Mouse (Mus musculus): ENCODE data around the gene Smyd2. TPM values are rescaled to one million over a fixed set of nuclear protein-coding genes. Genes with fewer than 3 reads are reported as not detected.

Smyd2 gene
- polyA plus RNA-seq, 1 experiment from 2014 or later = 96.4 TPM

DNA sequence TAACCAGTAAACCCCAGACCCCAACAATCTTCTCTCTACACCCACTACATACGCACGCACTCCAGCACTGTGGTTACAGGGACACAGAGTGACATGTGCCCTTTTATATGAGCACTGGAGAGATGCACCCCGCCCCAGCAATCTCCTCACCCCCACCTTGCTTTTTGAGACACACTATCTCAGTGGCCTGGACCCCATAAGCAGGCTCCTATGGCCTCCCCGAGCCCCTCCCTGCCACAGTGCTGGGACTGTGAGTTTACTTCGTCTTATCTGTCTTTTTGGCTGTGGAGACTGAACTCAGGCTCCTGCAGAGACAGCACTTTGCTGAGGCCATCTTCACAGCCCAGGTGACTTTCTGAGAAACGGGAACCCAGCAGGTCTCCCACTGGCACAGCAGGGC is 36.2 kb downstream of the Smyd2 start:
- Histone ChIP-seq H3K4me2 (replicated peaks; ENCODE audit: low read depth, low read length) (no peak overlapping the region), H3K9me3 (ENCODE audit: control insufficient read depth, low read depth, low read length) (no peaks in the 10 kb centered on the region), H3K36me3 (ENCODE audit: control insufficient read depth, insufficient read depth, low read length) (peaks cover 5% of the 10 kb centered on the region; the same call in 1 of the 2 replicates), H3K9ac (replicated peaks; ENCODE audit: low read depth, low read length) (no peak overlapping the region), H3K27ac (ENCODE audit: low read length) (no peak overlapping the region), H3K4me1 (ENCODE audit: control insufficient read depth, insufficient read depth, low read length) (no peaks in the 10 kb centered on the region), H3K27me3 (ENCODE audit: control insufficient read depth, insufficient read depth, low read length) (no peaks in the 10 kb centered on the region), H3K4me3 (ENCODE audit: low read depth, low read length) (no peak overlapping the region)
- ATAC-seq (ENCODE audit: insufficient number of reproducible peaks, insufficient read depth, low FRiP score, low read depth) = no peak
- WGBS = 83% methylated on average over 6 of the region's 6 CpGs

GRCm38 (mm10) chr1:189884951-189885350 is 37.2 kb downstream of the Smyd2 start:
- WGBS = 65% methylated on average over 13 of the region's 13 CpGs

DNA sequence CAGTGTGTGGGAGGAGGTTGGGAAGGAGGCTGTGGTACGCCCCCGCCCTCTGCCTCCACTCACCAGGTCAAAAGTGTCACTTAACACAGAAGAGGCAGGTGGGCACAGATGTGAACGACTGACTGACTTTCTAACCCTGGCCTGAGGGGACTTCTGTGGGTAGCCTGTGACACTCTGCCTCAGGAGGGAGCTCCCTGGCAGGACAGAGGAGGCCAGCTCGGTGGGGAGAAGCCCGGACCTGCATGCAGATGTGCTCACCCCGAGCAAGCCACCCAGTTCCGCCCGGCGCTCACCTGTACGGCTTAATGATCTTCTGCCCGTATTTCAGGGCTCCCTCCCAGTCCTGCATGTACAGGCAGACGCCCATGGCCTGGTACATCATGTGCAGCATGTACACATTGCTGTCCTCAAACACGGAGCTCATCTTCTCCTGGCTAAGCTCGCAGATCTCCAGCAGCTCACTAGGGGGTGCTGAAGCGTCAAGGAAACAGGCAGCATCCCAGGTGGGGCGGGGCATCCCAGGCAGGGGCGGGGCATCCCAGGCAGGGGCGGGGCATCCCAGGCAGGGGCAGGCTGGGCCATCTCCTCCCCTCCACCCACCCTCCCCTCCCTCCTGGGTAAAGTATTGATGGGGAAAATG is 38.5 kb downstream of the Smyd2 start:
- Histone ChIP-seq H3K9ac (replicated peaks; ENCODE audit: low read depth, low read length) (no peak overlapping the region), H3K4me2 (replicated peaks; ENCODE audit: low read depth, low read length) (no peak overlapping the region), H3K9me3 (ENCODE audit: control insufficient read depth, low read depth, low read length) (no peaks in the 10 kb centered on the region), H3K27me3 (ENCODE audit: control insufficient read depth, insufficient read depth, low read length) (no peaks in the 10 kb centered on the region), H3K36me3 (ENCODE audit: control insufficient read depth, insufficient read depth, low read length) (peaks cover 7% of the 10 kb centered on the region; the same call in 1 of the 2 replicates), H3K27ac (ENCODE audit: low read length) (no peak overlapping the region), H3K4me3 (ENCODE audit: low read depth, low read length) (no peak overlapping the region), H3K4me1 (ENCODE audit: control insufficient read depth, insufficient read depth, low read length) (no peaks in the 10 kb centered on the region)
- no peak for ATAC-seq (ENCODE audit: insufficient number of reproducible peaks, insufficient read depth, low FRiP score, low read depth)
- WGBS = 47% methylated on average over 18 of the region's 18 CpGs

More at GRCm38 (mm10) chr1:189884951-189885350, 37.2 kb downstream of the Smyd2 start:
- Histone ChIP-seq H3K27me3 (ENCODE audit: control insufficient read depth, insufficient read depth, low read length) (no peaks in the 10 kb centered on the region), H3K9ac (replicated peaks; ENCODE audit: low read depth, low read length) (no peak overlapping the region), H3K4me2 (replicated peaks; ENCODE audit: low read depth, low read length) (no peak overlapping the region), H3K4me1 (ENCODE audit: control insufficient read depth, insufficient read depth, low read length) (no peaks in the 10 kb centered on the region), H3K27ac (ENCODE audit: low read length) (no peak overlapping the region), H3K4me3 (ENCODE audit: low read depth, low read length) (no peak overlapping the region), H3K36me3 (ENCODE audit: control insufficient read depth, insufficient read depth, low read length) (peaks cover 7% of the 10 kb centered on the region; the same call in 1 of the 2 replicates), H3K9me3 (ENCODE audit: control insufficient read depth, low read depth, low read length) (no peaks in the 10 kb centered on the region)
- ATAC-seq (ENCODE audit: insufficient number of reproducible peaks, insufficient read depth, low FRiP score, low read depth) = no peak

- H3K4me1 ChIP-seq (ENCODE audit: control insufficient read depth, insufficient read depth, low read length) = no peaks in the 10 kb centered on the region
- no peak overlapping the region for H3K4me3 ChIP-seq (ENCODE audit: low read depth, low read length)
- no peaks in the 10 kb centered on the region for H3K27me3 ChIP-seq (ENCODE audit: control insufficient read depth, insufficient read depth, low read length)
- WGBS = 54% methylated on average over 7 of the region's 7 CpGs
- peaks cover 7% of the 10 kb centered on the region; the same call in 1 of the 2 replicates for H3K36me3 ChIP-seq (ENCODE audit: control insufficient read depth, insufficient read depth, low read length)
- H3K9me3 ChIP-seq (ENCODE audit: control insufficient read depth, low read depth, low read length) = no peaks in the 10 kb centered on the region
- H3K9ac ChIP-seq (replicated peaks; ENCODE audit: low read depth, low read length) = no peak overlapping the region
- ATAC-seq (ENCODE audit: insufficient number of reproducible peaks, insufficient read depth, low FRiP score, low read depth) = no peak
- no peak overlapping the region for H3K27ac ChIP-seq (ENCODE audit: low read length)
- no peak overlapping the region for H3K4me2 ChIP-seq (replicated peaks; ENCODE audit: low read depth, low read length)
These were observed 39.3 kb downstream of the Smyd2 start for GRCm38 (mm10) chr1:189882886-189883285.

- Histone ChIP-seq H3K9me3 (ENCODE audit: control insufficient read depth, low read depth, low read length) (no peaks in the 10 kb centered on the region), H3K9ac (replicated peaks; ENCODE audit: low read depth, low read length) (no peak overlapping the region), H3K27ac (ENCODE audit: low read length) (no peak overlapping the region), H3K4me2 (replicated peaks; ENCODE audit: low read depth, low read length) (no peak overlapping the region), H3K4me3 (ENCODE audit: low read depth, low read length) (no peak overlapping the region), H3K4me1 (ENCODE audit: control insufficient read depth, insufficient read depth, low read length) (no peaks in the 10 kb centered on the region), H3K27me3 (ENCODE audit: control insufficient read depth, insufficient read depth, low read length) (no peaks in the 10 kb centered on the region), H3K36me3 (ENCODE audit: control insufficient read depth, insufficient read depth, low read length) (0 out of 2 replicates have a peak, but pooled peaks cover 3% of the 10 kb centered on the region)
- WGBS = 82% methylated on average over 14 of the region's 14 CpGs
- no peak for ATAC-seq (ENCODE audit: insufficient number of reproducible peaks, insufficient read depth, low FRiP score, low read depth)
These were observed 41.4 kb downstream of the Smyd2 start for GRCm38 (mm10) chr1:189880745-189881144.

DNA sequence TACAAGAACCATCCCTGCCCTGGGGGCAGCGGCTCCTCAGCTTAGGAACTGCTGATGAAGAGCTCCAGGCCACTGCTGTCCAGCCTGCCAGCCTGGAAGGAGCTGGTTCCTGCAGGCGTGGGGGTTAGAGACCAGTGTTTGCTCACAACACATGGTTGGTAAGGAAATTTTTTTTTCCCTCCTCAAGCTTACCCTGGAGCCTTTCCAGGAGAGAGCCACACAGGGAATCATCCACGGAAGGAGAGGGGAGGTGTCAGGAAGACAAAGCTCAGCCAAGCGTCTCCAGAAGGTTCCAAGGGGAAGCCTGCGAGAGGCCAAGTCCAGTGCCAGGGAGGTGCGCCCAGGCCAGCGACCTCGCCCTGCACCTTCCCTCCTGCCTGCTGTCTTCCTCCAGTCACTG is 42.2 kb downstream of the Smyd2 start:
- no peak overlapping the region for H3K9ac ChIP-seq (replicated peaks; ENCODE audit: low read depth, low read length)
- no peak overlapping the region for H3K27ac ChIP-seq (ENCODE audit: low read length)

DNA sequence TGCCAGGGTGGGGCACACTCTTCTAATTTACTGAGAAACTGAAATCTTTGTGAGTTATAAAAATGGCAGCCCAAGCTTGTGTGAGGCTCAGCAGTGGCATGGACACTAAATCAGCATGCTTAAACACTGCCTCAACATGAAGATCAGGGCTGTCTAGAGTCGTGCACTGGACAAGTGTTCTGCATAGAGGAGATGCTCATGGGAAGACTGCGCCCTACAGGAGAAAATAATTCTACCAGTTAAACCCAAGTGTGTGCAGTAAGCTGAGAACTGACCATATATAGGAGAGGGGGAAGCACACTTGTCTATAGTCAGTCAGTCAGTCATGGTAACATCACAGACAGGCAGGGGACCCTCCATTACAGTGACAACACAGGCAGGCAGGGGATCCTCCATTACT is 43.0 kb downstream of the Smyd2 start:
- Histone ChIP-seq H3K4me2 (replicated peaks; ENCODE audit: low read depth, low read length) (no peak overlapping the region), H3K4me1 (ENCODE audit: control insufficient read depth, insufficient read depth, low read length) (0 out of 2 replicates have a peak, but pooled peaks cover 4% of the 10 kb centered on the region), H3K27me3 (ENCODE audit: control insufficient read depth, insufficient read depth, low read length) (no peaks in the 10 kb centered on the region), H3K9ac (replicated peaks; ENCODE audit: low read depth, low read length) (no peak overlapping the region), H3K36me3 (ENCODE audit: control insufficient read depth, insufficient read depth, low read length) (0 out of 2 replicates have a peak, but pooled peaks cover 3% of the 10 kb centered on the region), H3K27ac (ENCODE audit: low read length) (peak overlapping the region; percentile 63; the same call in 1 of the 2 replicates), H3K4me3 (ENCODE audit: low read depth, low read length) (no peak overlapping the region), H3K9me3 (ENCODE audit: control insufficient read depth, low read depth, low read length) (no peaks in the 10 kb centered on the region)
- ATAC-seq (ENCODE audit: insufficient number of reproducible peaks, insufficient read depth, low FRiP score, low read depth) = no peak
- WGBS = 56% methylated on average over 2 of the region's 2 CpGs

More for the DNA sequence above, 42.2 kb downstream of the Smyd2 start:
- no peaks in the 10 kb centered on the region for H3K27me3 ChIP-seq (ENCODE audit: control insufficient read depth, insufficient read depth, low read length)
- ATAC-seq (ENCODE audit: insufficient number of reproducible peaks, insufficient read depth, low FRiP score, low read depth) = no peak
- H3K36me3 ChIP-seq (ENCODE audit: control insufficient read depth, insufficient read depth, low read length) = 0 out of 2 replicates have a peak, but pooled peaks cover 3% of the 10 kb centered on the region
- WGBS = 76% methylated on average over 8 of the region's 8 CpGs
- no peaks in the 10 kb centered on the region for H3K9me3 ChIP-seq (ENCODE audit: control insufficient read depth, low read depth, low read length)
- H3K4me2 ChIP-seq (replicated peaks; ENCODE audit: low read depth, low read length) = no peak overlapping the region
- no peak overlapping the region for H3K4me3 ChIP-seq (ENCODE audit: low read depth, low read length)
- 0 out of 2 replicates have a peak, but pooled peaks cover 4% of the 10 kb centered on the region for H3K4me1 ChIP-seq (ENCODE audit: control insufficient read depth, insufficient read depth, low read length)

DNA sequence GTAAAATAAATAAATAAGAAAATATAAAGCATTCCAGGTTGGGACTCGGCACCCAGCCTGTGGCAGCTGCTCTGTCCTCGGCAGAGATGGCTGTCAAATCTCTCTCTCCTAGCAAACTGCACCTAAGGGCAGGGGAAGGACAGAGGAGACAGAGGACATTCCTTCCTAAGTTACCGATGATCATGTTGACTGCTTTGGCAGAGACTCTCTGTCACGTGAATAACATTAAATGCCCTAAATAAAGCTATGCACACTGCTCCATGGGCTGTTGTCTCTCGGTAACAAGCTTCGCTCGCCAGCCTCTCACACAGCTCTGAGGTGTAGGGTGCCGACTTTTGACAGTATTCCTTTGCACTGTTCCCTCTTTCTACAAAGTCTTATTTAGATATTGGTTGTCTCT is 46.0 kb downstream of the Smyd2 start:
- 72% methylated on average over 8 of the region's 8 CpGs for WGBS
- H3K27ac ChIP-seq (ENCODE audit: low read length) = no peak overlapping the region
- H3K4me3 ChIP-seq (ENCODE audit: low read depth, low read length) = no peak overlapping the region

More for the DNA sequence above, 46.0 kb downstream of the Smyd2 start:
- Histone ChIP-seq H3K9me3 (ENCODE audit: control insufficient read depth, low read depth, low read length) (no peaks in the 10 kb centered on the region), H3K4me2 (replicated peaks; ENCODE audit: low read depth, low read length) (no peak overlapping the region), H3K4me1 (ENCODE audit: control insufficient read depth, insufficient read depth, low read length) (0 out of 2 replicates have a peak, but pooled peaks cover 4% of the 10 kb centered on the region), H3K9ac (replicated peaks; ENCODE audit: low read depth, low read length) (no peak overlapping the region), H3K36me3 (ENCODE audit: control insufficient read depth, insufficient read depth, low read length) (peaks cover 7% of the 10 kb centered on the region; the same call in 1 of the 2 replicates), H3K27me3 (ENCODE audit: control insufficient read depth, insufficient read depth, low read length) (no peaks in the 10 kb centered on the region)
- no peak for ATAC-seq (ENCODE audit: insufficient number of reproducible peaks, insufficient read depth, low FRiP score, low read depth)
